Mouse (Mus musculus) intestine, embryonic 14.5 days (tissue): ENCODE data around the gene Vamp9. TPM values are rescaled to one million over a fixed set of nuclear protein-coding genes. Genes with fewer than 3 reads are reported as not detected.

ENCODE experiments used
- ATAC-seq: fragments of 200-750 bp; cut with Nextera tagmentation; replicated peaks from 2 replicates; pipeline ENCODE4 v1.8.0; 2017; ENCODE audit warnings: low read depth, moderate number of reproducible peaks, moderate TSS enrichment, moderate library complexity; ENCODE audit not compliant: low FRiP score, low TSS enrichment
- DNase-seq: peaks from one replicate; pipeline ENCODE4 v3.0.0-alpha.2; 2018; ENCODE audit warnings: low spot score
- H3K27ac ChIP-seq: fragments of 300-500 bp; sonication (generic); 2 replicates; pipeline ENCODE4 v1.5.1; 2014; ENCODE audit warnings: low read depth, mild to moderate bottlenecking, control low read depth
- H3K27me3 ChIP-seq: fragments of 300-500 bp; sonication (generic); replicated peaks from 2 replicates; pipeline ENCODE4 v1.6.1; 2014; ENCODE audit warnings: low read length, control low read depth; ENCODE audit not compliant: control insufficient read depth, insufficient read depth
- H3K36me3 ChIP-seq: fragments of 300-500 bp; sonication (generic); 2 replicates; pipeline ENCODE4 v1.6.1; 2014; ENCODE audit warnings: low read length, control low read depth; ENCODE audit not compliant: control insufficient read depth, insufficient read depth
- H3K4me1 ChIP-seq: fragments of 300-500 bp; sonication (generic); replicated peaks from 2 replicates; pipeline ENCODE4 v1.6.1; 2014; ENCODE audit warnings: low read length, control low read depth, mixed read lengths; ENCODE audit not compliant: control insufficient read depth, insufficient read depth
- H3K4me2 ChIP-seq: fragments of 300-500 bp; sonication (generic); 2 replicates; pipeline ENCODE4 v1.6.1; 2014; ENCODE audit warnings: low read length
- H3K4me3 ChIP-seq: fragments of 300-500 bp; sonication (generic); 2 replicates; pipeline ENCODE4 v1.5.1; 2014; ENCODE audit warnings: low read depth, low read length, control low read depth, mixed read lengths
- H3K9ac ChIP-seq: fragments of 300-500 bp; sonication (generic); 2 replicates; pipeline ENCODE4 v1.6.1; 2014; ENCODE audit warnings: mild to moderate bottlenecking, low read length
- H3K9me3 ChIP-seq: fragments of 300-500 bp; sonication (generic); 2 replicates; pipeline ENCODE4 v1.6.1; 2016; ENCODE audit warnings: low read length, control low read depth; ENCODE audit not compliant: control insufficient read depth
- WGBS: fragments of 180-500 bp; shearing (Covaris S2); extraction: QIAGEN DNeasy Blood & Tissue Kit; methylation state at CpG from one replicate; pipeline ENCODE4 v1.1.7; 2014; 5-methylcytosine and 5-hydroxymethylcytosine counted together
- polyA plus RNA-seq: library from polyadenylated mRNA; unstranded; fragments of >200 nt; fragmentation: Nextera tagmentation; extraction: Ambion mirVana; gene quantifications from 2 replicates; pipeline ENCODE4 v1.2.1, GENCODE M21; 2014

The Vamp9 gene
- polyA plus RNA-seq, 1 experiment from 2014 or later: 0.23 TPM

GRCm38 (mm10) chr5:99927951-99928350, 21.9 kb downstream of the Vamp9 start:
- ATAC-seq (no peak), DNase-seq (no peak)
- Histone ChIP-seq H3K4me2 (no peak overlapping the region), H3K36me3 (no peaks in the 10 kb centered on the region), H3K4me1 (no peaks in the 10 kb centered on the region), H3K9ac (no peak overlapping the region), H3K27ac (no peak overlapping the region), H3K9me3 (no peaks in the 10 kb centered on the region), H3K4me3 (no peak overlapping the region), H3K27me3 (no peaks in the 10 kb centered on the region)
- WGBS: 59% methylated on average over 4 of the region's 4 CpGs

GRCm38 (mm10) chr5:99931910-99932309, 25.9 kb downstream of the Vamp9 start:
- H3K4me2 ChIP-seq: no peak overlapping the region
- ATAC-seq: no peak
- H3K9me3 ChIP-seq: no peaks in the 10 kb centered on the region
- H3K4me1 ChIP-seq: no peaks in the 10 kb centered on the region
- H3K9ac ChIP-seq: no peak overlapping the region
- DNase-seq: no peak
- no peaks in the 10 kb centered on the region for H3K27me3 ChIP-seq
- H3K4me3 ChIP-seq: no peak overlapping the region
- H3K27ac ChIP-seq: no peak overlapping the region
- H3K36me3 ChIP-seq: no peaks in the 10 kb centered on the region
- WGBS: 85% methylated on average over 6 of the region's 6 CpGs

GRCm38 (mm10) chr5:99939440-99939839, 33.4 kb downstream of the Vamp9 start:
- Histone ChIP-seq H3K27ac (no peak overlapping the region), H3K36me3 (no peaks in the 10 kb centered on the region), H3K4me2 (no peak overlapping the region), H3K4me1 (no peaks in the 10 kb centered on the region), H3K27me3 (no peaks in the 10 kb centered on the region), H3K4me3 (no peak overlapping the region), H3K9ac (no peak overlapping the region), H3K9me3 (peaks cover 4% of the 10 kb centered on the region; the same call in 1 of the 2 replicates)
- DNase-seq (no peak), ATAC-seq (no peak)
- WGBS: 70% methylated on average over 3 of the region's 3 CpGs

- peaks cover 12% of the 10 kb centered on the region; the same call in 1 of the 2 replicates for H3K9me3 ChIP-seq
- no peak overlapping the region for H3K27ac ChIP-seq
- no peak overlapping the region for H3K4me3 ChIP-seq
- no peak overlapping the region for H3K9ac ChIP-seq
- H3K4me1 ChIP-seq: no peaks in the 10 kb centered on the region
- H3K36me3 ChIP-seq: no peaks in the 10 kb centered on the region
- no peak for DNase-seq
- WGBS: 72% methylated on average over 10 of the region's 10 CpGs
- H3K27me3 ChIP-seq: no peaks in the 10 kb centered on the region
- ATAC-seq: no peak
- H3K4me2 ChIP-seq: no peak overlapping the region
These were observed 35.2 kb downstream of the Vamp9 start for GRCm38 (mm10) chr5:99941273-99941672.

- H3K4me3 ChIP-seq: no peak overlapping the region
- H3K4me2 ChIP-seq: no peak overlapping the region
- DNase-seq: no peak
- no peak for ATAC-seq
- H3K36me3 ChIP-seq: no peaks in the 10 kb centered on the region
- no peak overlapping the region for H3K27ac ChIP-seq
- peaks cover 12% of the 10 kb centered on the region; the same call in 1 of the 2 replicates for H3K9me3 ChIP-seq
- H3K9ac ChIP-seq: no peak overlapping the region
- no peaks in the 10 kb centered on the region for H3K4me1 ChIP-seq
- H3K27me3 ChIP-seq: no peaks in the 10 kb centered on the region
- 57% methylated on average over 10 of the region's 10 CpGs for WGBS
These were observed 35.9 kb downstream of the Vamp9 start for GRCm38 (mm10) chr5:99941776-99942502.

GRCm38 (mm10) chr5:99952513-99952912, 46.5 kb downstream of the Vamp9 start:
- H3K27ac ChIP-seq: no peak overlapping the region
- H3K4me1 ChIP-seq: no peaks in the 10 kb centered on the region
- WGBS: 72% methylated on average over 5 of the region's 5 CpGs
- H3K4me2 ChIP-seq: no peak overlapping the region
- peaks cover 8% of the 10 kb centered on the region; the same call in 1 of the 2 replicates for H3K36me3 ChIP-seq
- no peaks in the 10 kb centered on the region for H3K27me3 ChIP-seq
- no peak overlapping the region for H3K4me3 ChIP-seq
- DNase-seq (no peak), ATAC-seq (no peak)
- H3K9me3 ChIP-seq: no peaks in the 10 kb centered on the region
- H3K9ac ChIP-seq: no peak overlapping the region

- H3K4me1 ChIP-seq: no peaks in the 10 kb centered on the region
- WGBS: 61% methylated on average over 1 of the region's 1 CpGs
- no peaks in the 10 kb centered on the region for H3K27me3 ChIP-seq
These were observed 47.8 kb downstream of the Vamp9 start for GRCm38 (mm10) chr5:99953883-99954282.

GRCm38 (mm10) chr5:99958666-99959065, 52.6 kb downstream of the Vamp9 start:
- no peak overlapping the region for H3K27ac ChIP-seq
- H3K4me3 ChIP-seq: no peak overlapping the region
- no peaks in the 10 kb centered on the region for H3K4me1 ChIP-seq
- H3K27me3 ChIP-seq: no peaks in the 10 kb centered on the region
- H3K4me2 ChIP-seq: no peak overlapping the region
- H3K9ac ChIP-seq: no peak overlapping the region
- H3K9me3 ChIP-seq: no peaks in the 10 kb centered on the region
- DNase-seq (no peak), ATAC-seq (no peak)
- peaks cover 62% of the 10 kb centered on the region for H3K36me3 ChIP-seq
- 84% methylated on average over 1 of the region's 1 CpGs for WGBS

More at GRCm38 (mm10) chr5:99953883-99954282, 47.8 kb downstream of the Vamp9 start:
- H3K4me2 ChIP-seq: no peak overlapping the region
- no peak overlapping the region for H3K9ac ChIP-seq
- no peak overlapping the region for H3K4me3 ChIP-seq
- H3K27ac ChIP-seq: no peak overlapping the region
- H3K9me3 ChIP-seq: no peaks in the 10 kb centered on the region
- DNase-seq (no peak), ATAC-seq (no peak; the same call in 1 of the 2 replicates)
- peaks cover 15% of the 10 kb centered on the region for H3K36me3 ChIP-seq
